25 mouse cellular contexts compared by ENCODE assay signal in the genomic region with DNA sequence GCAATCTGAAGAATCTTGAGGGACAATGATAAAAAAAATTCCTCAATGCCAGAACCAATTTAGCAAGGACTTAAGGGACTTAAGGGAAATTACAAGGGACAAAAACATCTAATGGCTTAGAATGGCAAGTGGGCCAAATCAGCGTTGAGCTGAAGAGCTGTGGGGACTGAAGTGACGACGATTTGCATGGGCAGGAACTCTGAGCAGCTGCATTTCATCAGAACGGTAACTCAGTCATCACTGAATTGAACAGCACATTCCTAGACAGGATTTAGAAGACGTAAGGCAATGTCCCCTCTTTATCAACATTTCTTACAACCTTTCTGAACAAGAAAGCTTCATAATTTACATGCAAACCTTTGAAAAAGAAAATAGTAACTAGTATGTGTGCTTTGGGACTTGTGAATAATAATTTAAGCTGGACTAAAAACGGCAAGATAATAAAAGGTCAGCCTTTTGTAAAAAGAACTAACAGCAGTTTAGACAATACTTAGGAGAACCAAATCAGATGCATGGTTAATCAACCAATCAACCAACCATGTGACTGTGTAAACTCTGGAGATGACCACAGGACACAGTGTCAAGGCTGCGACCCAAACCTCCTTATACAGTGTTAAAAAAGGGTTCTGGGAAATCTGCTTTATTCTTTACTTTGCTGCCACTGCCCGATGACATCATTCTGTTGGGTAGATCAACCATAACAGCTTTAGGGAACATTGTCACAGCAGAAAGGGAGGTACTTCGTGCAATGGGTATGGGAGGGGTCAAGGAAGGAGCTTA.
DNase-seq lines count a peak whose midpoint lies in the region; ATAC-seq and TF ChIP-seq lines count a peak whose summit lies in the region.
"Had no signal": no experiment of that assay in that cellular context is flagged by ENCODE, and none has a peak within 500 bp of the region (broad histone marks: within the 10 kb centered on the region; RNA-seq: fewer than 3 reads in every experiment).

No protein-coding gene starts in this region.

- peak overlapping the region; percentile 25; the same call in 1 of the 2 replicates for H3K27ac ChIP-seq in kidney, embryonic 14.5 days (ENCODE audit: low read depth, low read length)
- no peak overlapping the region for H3K27ac ChIP-seq in lung, embryonic 16.5 days (ENCODE audit: low read length)
- H3K27ac ChIP-seq in CH12.LX (ENCODE audit: insufficient read depth, low read depth) = peak overlapping the region; percentile 25
- H3K27ac ChIP-seq: embryonic facial prominence, embryonic 10.5 days; forebrain, embryonic 15.5 days; heart, adult 2 months; heart, embryonic 15.5 days; limb, embryonic 12.5 days; macrophage; neural tube, embryonic 12.5 days had no signal

- H3K36me3 ChIP-seq in kidney, embryonic 14.5 days (ENCODE audit: control insufficient read depth, insufficient read depth, low read length) = peaks cover 47% of the 10 kb centered on the region
- peaks cover 8% of the 10 kb centered on the region for H3K36me3 ChIP-seq in lung, embryonic 16.5 days (ENCODE audit: control insufficient read depth, insufficient read depth, low read length)
- H3K36me3 ChIP-seq in CH12.LX (replicated peaks in 1 of 2; ENCODE audit: control insufficient read depth in 1 of 2, insufficient read depth in 1 of 2, low read length in 1 of 2) = peaks cover 30 to 45% of the 10 kb centered on the region in 2 experiments

- 31% methylated on average over 9 of the region's 9 CpGs for WGBS in kidney, embryonic 14.5 days
- WGBS in lung, embryonic 16.5 days = 69% methylated on average over 9 of the region's 9 CpGs

- dilution Hi-C loops in CH12.LX (cut with MboI; ENCODE audit: extremely low pct_ligation_motif_present, extremely low pct_unique_long_range_greater_than_20kb, low sequenced_read_pairs) = no loop called here

- peaks cover 16% of the 10 kb centered on the region for H3K4me1 ChIP-seq in kidney, embryonic 14.5 days (ENCODE audit: control insufficient read depth, insufficient read depth, low read length)
- H3K4me1 ChIP-seq in lung, embryonic 16.5 days (replicated peaks; ENCODE audit: control insufficient read depth, insufficient read depth, low read length) = no peaks in the 10 kb centered on the region
- H3K4me1 ChIP-seq in CH12.LX (ENCODE audit: control insufficient read depth in 1 of 2, insufficient read depth in 2 of 2) = peaks cover 11 to 39% of the 10 kb centered on the region in 2 experiments
- H3K4me1 ChIP-seq: embryonic facial prominence, embryonic 10.5 days; forebrain, embryonic 15.5 days; heart, embryonic 15.5 days; limb, embryonic 12.5 days; neural tube, embryonic 12.5 days had no signal

- DNase-seq in heart, adult 11 months = peak; percentile 77
- DNase-seq in heart, postnatal 25 days (ENCODE audit: low spot score) = no peak
- no peak for DNase-seq in kidney, adult 18-20 months
- DNase-seq in lung, postnatal 36 days = no peak
- peak; percentile 73 for DNase-seq in CH12.LX (ENCODE audit: extremely low read depth)
- DNase-seq in spleen, adult 12 weeks (ENCODE audit: low spot score) = no peak
- DNase-seq: adrenal gland, postnatal 36 days; cerebellum, adult 11-12 months; cerebellum, postnatal 10 days; gastrocnemius, postnatal 25 days; heart, adult 2 months; heart, postnatal 4 days; liver, postnatal 0 days; thymus, adult 18-20 months; thymus, postnatal 4 days had no signal

- TF ChIP-seq CTCF in CH12.LX (conservative IDR thresholded peaks at IDR 0.05 in 1 of 2, IDR thresholded peaks at IDR 0.05 in 1 of 2; ENCODE audit: low read depth in 2 of 2, low read length in 2 of 2) = no peak

- intact Hi-C loops in heart, postnatal 25 days (cut with DNase I) = no loop called here

- H3K27me3 ChIP-seq in kidney, embryonic 14.5 days (ENCODE audit: control insufficient read depth, insufficient read depth, low read length) = no peaks in the 10 kb centered on the region
- no peaks in the 10 kb centered on the region for H3K27me3 ChIP-seq in lung, embryonic 16.5 days (ENCODE audit: control insufficient read depth, insufficient read depth, low read depth, low read length)
- no peaks in the 10 kb centered on the region for H3K27me3 ChIP-seq in CH12.LX (replicated peaks)
- H3K27me3 ChIP-seq: forebrain, embryonic 15.5 days; heart, embryonic 15.5 days; limb, embryonic 12.5 days; neural tube, embryonic 12.5 days had no signal

- no peak overlapping the region for H3K9ac ChIP-seq in kidney, embryonic 14.5 days (ENCODE audit: low read depth, low read length)
- no peak overlapping the region for H3K9ac ChIP-seq in lung, embryonic 16.5 days (ENCODE audit: low read length)
- H3K9ac ChIP-seq in CH12.LX (ENCODE audit: insufficient read depth, low read depth) = no peak overlapping the region; the same call in 1 of the 2 replicates
- H3K9ac ChIP-seq: forebrain, embryonic 15.5 days; heart, embryonic 15.5 days; limb, embryonic 12.5 days; liver, postnatal 0 days; neural tube, embryonic 12.5 days had no signal

- H3K4me3 ChIP-seq in kidney, embryonic 14.5 days (ENCODE audit: low read length) = no peak overlapping the region
- H3K4me3 ChIP-seq in lung, embryonic 16.5 days (ENCODE audit: low read length) = no peak overlapping the region
- H3K4me3 ChIP-seq in CH12.LX (replicated peaks in 1 of 3; ENCODE audit: low read depth in 2 of 3, low read length in 2 of 3, poor library complexity in 1 of 3) = no peak overlapping the region
- H3K4me3 ChIP-seq: embryonic facial prominence, embryonic 10.5 days; forebrain, embryonic 15.5 days; heart, adult 2 months; heart, embryonic 15.5 days; limb, embryonic 12.5 days; neural tube, embryonic 12.5 days had no signal

- TF ChIP-seq EP300 in CH12.LX (IDR thresholded peaks at IDR 0.05; ENCODE audit: low read length) = peak; percentile 44

- ATAC-seq in kidney, embryonic 14.5 days (ENCODE audit: low FRiP score, low TSS enrichment) = peak; percentile 71; the same call in 1 of the 2 replicates
- peak; percentile 49; the same call in 1 of the 2 replicates for ATAC-seq in lung, embryonic 16.5 days (ENCODE audit: low read depth)
- ATAC-seq: forebrain, embryonic 15.5 days; intestine, postnatal 0 days; liver, postnatal 0 days had no signal

- no peaks in the 10 kb centered on the region for H3K79me2 ChIP-seq in CH12.LX (replicated peaks; ENCODE audit: control insufficient read depth, extremely low read depth, insufficient read depth, poor library complexity, severe bottlenecking)

- TF ChIP-seq POLR2A in CH12.LX (IDR thresholded peaks at IDR 0.05; ENCODE audit: low read depth, low read length) = no peak

- no peak for TF ChIP-seq RAD21 in CH12.LX (IDR thresholded peaks at IDR 0.05; ENCODE audit: low read depth, low read length)

- in situ Hi-C loops in CH12.LX (cut with MboI; ENCODE audit: low pct_ligation_motif_present, low pct_unique_long_range_greater_than_20kb, low sequenced_read_pairs) = no loop called here

- no peak overlapping the region for H3K4me2 ChIP-seq in kidney, embryonic 14.5 days (replicated peaks; ENCODE audit: low read depth, low read length)
- no peak overlapping the region for H3K4me2 ChIP-seq in lung, embryonic 16.5 days (ENCODE audit: low read depth, low read length)
- no peak overlapping the region for H3K4me2 ChIP-seq in CH12.LX (ENCODE audit: insufficient read depth, low read depth, poor library complexity, severe bottlenecking)
- H3K4me2 ChIP-seq: forebrain, embryonic 15.5 days; heart, embryonic 15.5 days; limb, embryonic 12.5 days; liver, embryonic 11.5 days; neural tube, embryonic 12.5 days had no signal

- no peaks in the 10 kb centered on the region for H3K9me3 ChIP-seq in kidney, embryonic 14.5 days (ENCODE audit: control insufficient read depth, low read length)
- H3K9me3 ChIP-seq in lung, embryonic 16.5 days (ENCODE audit: control insufficient read depth, low read length) = no peaks in the 10 kb centered on the region
- no peaks in the 10 kb centered on the region for H3K9me3 ChIP-seq in CH12.LX (replicated peaks; ENCODE audit: low read length)
- H3K9me3 ChIP-seq: embryonic facial prominence, embryonic 10.5 days; forebrain, embryonic 15.5 days; heart, embryonic 15.5 days; limb, embryonic 12.5 days; neural tube, embryonic 12.5 days had no signal

TF ChIP-seq in CH12.LX, 34 proteins besides CTCF, POLR2A, EP300 and RAD21 (continues in another document):
- TF ChIP-seq MAX (IDR thresholded peaks at IDR 0.05; ENCODE audit: low read length) = 0 out of 2 replicates have a peak, but pooled peaks have one; percentile 40
- no peak for TF ChIP-seq TCF12 (IDR thresholded peaks at IDR 0.05; ENCODE audit: low read depth, low read length)
- no peak for TF ChIP-seq NELFE (IDR thresholded peaks at IDR 0.05; ENCODE audit: low read depth, low read length)
- no peak for TF ChIP-seq RCOR1 (conservative IDR thresholded peaks at IDR 0.05; ENCODE audit: low read depth, low read length)
- no peak for TF ChIP-seq HCFC1 (IDR thresholded peaks at IDR 0.05; ENCODE audit: low read depth, low read length)
- TF ChIP-seq MEF2A (IDR thresholded peaks at IDR 0.05; ENCODE audit: borderline replicate concordance, low read depth, low read length) = 0 out of 2 replicates have a peak, but pooled peaks have one; percentile 20
- no peak for TF ChIP-seq USF1 (IDR thresholded peaks at IDR 0.05; ENCODE audit: low read depth, low read length)
- no peak for TF ChIP-seq KAT2A (IDR thresholded peaks at IDR 0.05; ENCODE audit: insufficient replicate concordance, low read length)
- TF ChIP-seq MXI1 (IDR thresholded peaks at IDR 0.05; ENCODE audit: low read depth, low read length) = no peak
- TF ChIP-seq JUN (IDR thresholded peaks at IDR 0.05; ENCODE audit: insufficient read depth, low read depth, low read length) = no peak
- no peak for TF ChIP-seq E2F4 (IDR thresholded peaks at IDR 0.05; ENCODE audit: insufficient replicate concordance, low read depth, low read length)
- no peak for TF ChIP-seq CHD2 (IDR thresholded peaks at IDR 0.05; ENCODE audit: low read length)
- TF ChIP-seq ETS1 (conservative IDR thresholded peaks at IDR 0.05; ENCODE audit: low read depth, low read length) = peak; percentile 14
- TF ChIP-seq SMC3 (IDR thresholded peaks at IDR 0.05; ENCODE audit: low read depth, low read length) = no peak
- no peak for TF ChIP-seq ZNF384 (IDR thresholded peaks at IDR 0.05; ENCODE audit: low read depth, low read length)
- no peak for TF ChIP-seq GABPA (IDR thresholded peaks at IDR 0.05; ENCODE audit: insufficient replicate concordance, low read depth, low read length)
- no peak for TF ChIP-seq TBP (conservative IDR thresholded peaks at IDR 0.05; ENCODE audit: low read depth, low read length)
- no peak for TF ChIP-seq USF2 (conservative IDR thresholded peaks at IDR 0.05; ENCODE audit: low read depth, low read length)
- TF ChIP-seq PAX5 (IDR thresholded peaks at IDR 0.05; ENCODE audit: low read length) = no peak
- no peak for TF ChIP-seq MAZ (IDR thresholded peaks at IDR 0.05; ENCODE audit: low read depth, low read length)
- 0 out of 2 replicates have a peak, but pooled peaks have one; percentile 43 for TF ChIP-seq SIN3A (IDR thresholded peaks at IDR 0.05; ENCODE audit: low read length)
- TF ChIP-seq ZMIZ1 (IDR thresholded peaks at IDR 0.05; ENCODE audit: low read depth, low read length) = no peak
- TF ChIP-seq MYC (IDR thresholded peaks at IDR 0.05; ENCODE audit: low read depth, low read length) = no peak

Comparison
In these comparisons a context has a peak if more than half of its experiments do, and no peak if none do; other contexts are left out.
1. DNase-seq: peak in heart, adult 11 months (single experiment) and CH12.LX (single experiment); none in heart, postnatal 25 days (single experiment), kidney, adult 18-20 months (single experiment), lung, postnatal 36 days (single experiment) and spleen, adult 12 weeks (single experiment).